Mouse (Mus musculus) hindbrain, embryonic 11.5 days (tissue): Measurements from ENCODE around the gene Gm49450. TPM values are rescaled to one million over a fixed set of nuclear protein-coding genes. Genes with fewer than 3 reads are reported as not detected.
A peak's percentile ranks its signal among the peaks of the same experiment; 100 is the strongest.

Experiments
- ATAC-seq: fragments of 200-750 bp; cut with Nextera tagmentation; 2 replicates; pipeline ENCODE4 v1.8.0; 2017; ENCODE audit warnings: mild to moderate bottlenecking, moderate TSS enrichment, moderate library complexity; ENCODE audit not compliant: low FRiP score
- DNase-seq: peaks from one replicate; pipeline ENCODE4 v3.0.0-alpha.2; 2015; ENCODE audit warnings: low spot score
- H3K27ac ChIP-seq: fragments of 300-500 bp; sonication (generic); 2 replicates; pipeline ENCODE4 v1.5.1; 2014; ENCODE audit warnings: mild to moderate bottlenecking, low read depth, low read length
- H3K27me3 ChIP-seq: fragments of 300-500 bp; sonication (generic); 2 replicates; pipeline ENCODE4 v1.6.1; 2014; ENCODE audit warnings: mild to moderate bottlenecking, low read length, moderate library complexity, mixed read lengths; ENCODE audit not compliant: control insufficient read depth, insufficient read depth
- H3K36me3 ChIP-seq: fragments of 300-500 bp; sonication (generic); 2 replicates; pipeline ENCODE4 v1.6.1; 2014; ENCODE audit warnings: mild to moderate bottlenecking, low read length, moderate library complexity, mixed read lengths; ENCODE audit not compliant: control insufficient read depth, insufficient read depth
- H3K4me1 ChIP-seq: fragments of 300-500 bp; sonication (generic); replicated peaks from 2 replicates; pipeline ENCODE4 v1.6.1; 2014; ENCODE audit warnings: low read length, mixed read lengths; ENCODE audit not compliant: control insufficient read depth, insufficient read depth
- H3K4me2 ChIP-seq: fragments of 300-500 bp; sonication (generic); replicated peaks from 2 replicates; pipeline ENCODE4 v1.6.1; 2014; ENCODE audit warnings: mild to moderate bottlenecking, low read depth, low read length
- H3K4me3 ChIP-seq: fragments of 300-500 bp; sonication (generic); 2 replicates; pipeline ENCODE4 v1.5.1; 2014; ENCODE audit warnings: low read depth, low read length
- H3K9ac ChIP-seq: fragments of 300-500 bp; sonication (generic); 2 replicates; pipeline ENCODE4 v1.6.1; 2014; ENCODE audit warnings: low read depth, low read length
- H3K9me3 ChIP-seq: fragments of 300-500 bp; sonication (generic); 2 replicates; pipeline ENCODE4 v1.6.1; 2016; ENCODE audit warnings: low read length; ENCODE audit not compliant: control insufficient read depth
- WGBS: fragments of 180-500 bp; shearing (Covaris S2); extraction: QIAGEN DNeasy Blood & Tissue Kit; methylation state at CpG from one replicate; pipeline ENCODE4 v1.1.7; 2014; 5-methylcytosine and 5-hydroxymethylcytosine counted together
- polyA plus RNA-seq: library from polyadenylated mRNA; unstranded; fragments of >200 nt; fragmentation: Nextera tagmentation; extraction: Ambion mirVana; gene quantifications from 2 replicates; pipeline ENCODE4 v1.2.1, GENCODE M21; 2014

The Gm49450 gene
- polyA plus RNA-seq, 1 experiment from 2014 or later: not detected

- DNase-seq: peak; percentile 95
- Histone ChIP-seq H3K36me3 (no peaks in the 10 kb centered on the region), H3K4me3 (0 out of 2 replicates have a peak overlapping the region, but pooled peaks have one; percentile 8)
These were observed 15.5 kb upstream of the Gm49450 start for GRCm38 (mm10) chr15:98968701-98969371.

DNA sequence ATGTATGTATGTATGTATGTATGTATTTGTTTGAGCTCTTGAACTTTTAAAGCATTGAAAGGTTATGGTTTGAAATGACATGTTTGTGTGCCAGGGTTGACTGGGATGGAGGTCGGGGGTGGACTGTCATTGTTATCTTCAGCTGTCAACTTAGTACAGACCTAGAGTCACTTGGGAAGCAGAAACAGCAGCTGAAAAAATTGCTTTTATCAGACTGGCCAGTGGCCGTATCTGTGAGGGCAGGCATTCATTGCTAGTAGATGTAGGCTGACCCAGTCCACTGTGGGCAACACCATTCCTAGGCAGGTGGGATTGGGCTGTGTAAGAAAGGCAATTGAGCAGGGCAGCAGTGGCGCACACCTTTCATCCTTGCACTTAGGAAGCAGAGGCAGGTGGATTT is 6.2 kb upstream of the Gm49450 start:
- WGBS: 84% methylated on average over 3 of the region's 3 CpGs
- no peaks in the 10 kb centered on the region for H3K9me3 ChIP-seq
- H3K27me3 ChIP-seq: no peaks in the 10 kb centered on the region
- DNase-seq (no peak), ATAC-seq (no peak)
- no peak overlapping the region for H3K4me3 ChIP-seq
- H3K27ac ChIP-seq: no peak overlapping the region
- H3K36me3 ChIP-seq: no peaks in the 10 kb centered on the region
- no peak overlapping the region for H3K4me2 ChIP-seq
- no peaks in the 10 kb centered on the region; the same call in 1 of the 2 replicates for H3K4me1 ChIP-seq
- no peak overlapping the region for H3K9ac ChIP-seq

More at GRCm38 (mm10) chr15:98968701-98969371, 15.5 kb upstream of the Gm49450 start:
- ATAC-seq: peak; percentile 89
- Histone ChIP-seq H3K4me2 (peak overlapping the region; percentile 37), H3K27ac (peak overlapping the region; percentile 98), H3K9ac (peak overlapping the region; percentile 67), H3K9me3 (no peaks in the 10 kb centered on the region), H3K27me3 (no peaks in the 10 kb centered on the region), H3K4me1 (peaks cover 19% of the 10 kb centered on the region)
- WGBS: 5% methylated on average over 12 of the region's 12 CpGs

- Histone ChIP-seq H3K4me2 (no peak overlapping the region), H3K4me1 (no peaks in the 10 kb centered on the region; the same call in 1 of the 2 replicates), H3K27me3 (no peaks in the 10 kb centered on the region), H3K36me3 (no peaks in the 10 kb centered on the region), H3K9ac (no peak overlapping the region), H3K9me3 (no peaks in the 10 kb centered on the region), H3K4me3 (no peak overlapping the region), H3K27ac (no peak overlapping the region)
- WGBS: 87% methylated on average over 4 of the region's 4 CpGs
- no peak for ATAC-seq
- no peak for DNase-seq
These were observed 5.6 kb upstream of the Gm49450 start for GRCm38 (mm10) chr15:98958901-98959420.

GRCm38 (mm10) chr15:98957475-98957874 is 4.1 kb upstream of the Gm49450 start:
- ATAC-seq (no peak), DNase-seq (no peak)
- H3K27me3 ChIP-seq: no peaks in the 10 kb centered on the region
- no peak overlapping the region for H3K27ac ChIP-seq
- H3K4me3 ChIP-seq: no peak overlapping the region
- H3K9ac ChIP-seq: no peak overlapping the region
- no peaks in the 10 kb centered on the region; the same call in 1 of the 2 replicates for H3K4me1 ChIP-seq
- H3K4me2 ChIP-seq: no peak overlapping the region
- WGBS: 85% methylated on average over 5 of the region's 5 CpGs
- H3K36me3 ChIP-seq: no peaks in the 10 kb centered on the region
- no peaks in the 10 kb centered on the region for H3K9me3 ChIP-seq

GRCm38 (mm10) chr15:98956000-98956399 is 2.6 kb upstream of the Gm49450 start:
- Histone ChIP-seq H3K9me3 (no peaks in the 10 kb centered on the region), H3K4me3 (no peak overlapping the region), H3K4me1 (no peaks in the 10 kb centered on the region; the same call in 1 of the 2 replicates), H3K4me2 (no peak overlapping the region), H3K27me3 (no peaks in the 10 kb centered on the region), H3K27ac (peak overlapping the region; percentile 98), H3K9ac (no peak overlapping the region), H3K36me3 (no peaks in the 10 kb centered on the region)
- no peak for ATAC-seq
- no peak for DNase-seq
- 88% methylated on average over 4 of the region's 4 CpGs for WGBS

GRCm38 (mm10) chr15:98955324-98955723 is 2.0 kb upstream of the Gm49450 start:
- DNase-seq: no peak
- H3K9ac ChIP-seq: peak overlapping the region; percentile 81
- WGBS: 70% methylated on average over 4 of the region's 4 CpGs
- peak overlapping the region; percentile 73 for H3K4me2 ChIP-seq
- no peak for ATAC-seq
- no peaks in the 10 kb centered on the region for H3K9me3 ChIP-seq
- H3K4me3 ChIP-seq: peak overlapping the region; percentile 72
- no peaks in the 10 kb centered on the region for H3K27me3 ChIP-seq
- H3K4me1 ChIP-seq: no peaks in the 10 kb centered on the region; the same call in 1 of the 2 replicates
- no peaks in the 10 kb centered on the region for H3K36me3 ChIP-seq
- peak overlapping the region; percentile 98 for H3K27ac ChIP-seq

GRCm38 (mm10) chr15:98954425-98955253 is 1.3 kb upstream of the Gm49450 start:
- H3K4me1 ChIP-seq: no peaks in the 10 kb centered on the region; the same call in 1 of the 2 replicates
- peak; percentile 77 for DNase-seq
- H3K36me3 ChIP-seq: no peaks in the 10 kb centered on the region
- H3K4me2 ChIP-seq: peak overlapping the region; percentile 73
- no peaks in the 10 kb centered on the region for H3K27me3 ChIP-seq
- peak overlapping the region; percentile 81 for H3K9ac ChIP-seq
- H3K9me3 ChIP-seq: no peaks in the 10 kb centered on the region
- 12% methylated on average over 14 of the region's 14 CpGs for WGBS
- H3K27ac ChIP-seq: peak overlapping the region; percentile 98
- peak overlapping the region; percentile 72 for H3K4me3 ChIP-seq
- peak; percentile 46 for ATAC-seq

- no peaks in the 10 kb centered on the region for H3K27me3 ChIP-seq
- no peaks in the 10 kb centered on the region for H3K36me3 ChIP-seq
- peak overlapping the region; percentile 97 for H3K9ac ChIP-seq
- under 1% methylated on average over 39 of the region's 41 CpGs for WGBS
- ATAC-seq (peak; percentile 63), DNase-seq (peak; percentile 83)
- no peaks in the 10 kb centered on the region for H3K9me3 ChIP-seq
- no peaks in the 10 kb centered on the region; the same call in 1 of the 2 replicates for H3K4me1 ChIP-seq
- H3K27ac ChIP-seq: peak overlapping the region; percentile 98
- H3K4me2 ChIP-seq: 0 out of 2 replicates have a peak overlapping the region, but pooled peaks have one; percentile 15
- H3K4me3 ChIP-seq: peak overlapping the region; percentile 72
These were observed 475 bp downstream of the Gm49450 start for GRCm38 (mm10) chr15:98952751-98953400.
